Mouse (Mus musculus) liver (tissue): ENCODE measurements around the gene Enpp7.
A peak's percentile ranks its signal among the peaks of the same experiment; 100 is the strongest.

ENCODE experiments used
- DNase-seq: peaks from one replicate; pipeline ENCODE4 v3.0.0-alpha.2; 2020; ENCODE audit warnings: mixed read lengths

Enpp7 gene

DNA sequence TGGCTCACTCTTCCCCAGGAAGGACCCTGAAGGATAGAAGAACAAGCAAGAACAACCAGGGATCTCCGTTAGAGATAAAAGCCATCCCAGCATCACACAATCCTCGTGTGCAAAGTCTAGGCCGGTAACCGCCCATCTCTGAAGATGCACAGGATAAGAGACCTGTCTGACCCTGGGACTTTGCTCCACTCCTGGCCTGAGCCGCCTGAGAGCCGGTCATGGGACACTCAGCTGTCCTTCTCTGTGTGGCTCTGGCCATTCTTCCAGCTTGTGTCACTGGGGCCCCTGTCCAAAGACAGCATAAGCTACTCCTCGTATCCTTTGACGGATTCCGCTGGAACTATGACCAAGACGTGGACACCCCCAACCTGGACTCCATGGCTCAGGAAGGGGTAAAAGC lies at the start of gene Enpp7:
Enpp7 (plus strand) TSS at position 190 of the 400 bp plus-strand sequence.
- DNase-seq: no peak

DNA sequence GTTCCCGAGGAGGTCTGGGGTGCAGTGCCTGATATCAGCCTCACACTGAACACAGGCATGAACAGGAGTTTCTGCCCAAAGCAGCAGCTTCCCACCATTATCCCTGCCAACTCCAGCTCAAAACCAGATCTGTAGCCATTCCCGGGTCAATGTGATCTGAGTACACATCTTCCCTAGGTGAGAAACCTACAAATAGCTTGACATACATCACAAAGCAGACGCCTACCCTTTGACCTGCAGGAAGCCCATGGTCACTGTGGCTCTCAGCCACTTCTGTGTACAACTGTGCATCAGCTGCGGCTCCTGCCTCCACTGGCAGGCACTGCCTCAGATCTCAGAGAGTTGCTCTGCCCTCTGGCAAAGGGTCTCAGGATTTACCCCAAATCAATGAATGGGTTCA lies 48.3 kb upstream of the Enpp7 start:
- no peak for DNase-seq

DNA sequence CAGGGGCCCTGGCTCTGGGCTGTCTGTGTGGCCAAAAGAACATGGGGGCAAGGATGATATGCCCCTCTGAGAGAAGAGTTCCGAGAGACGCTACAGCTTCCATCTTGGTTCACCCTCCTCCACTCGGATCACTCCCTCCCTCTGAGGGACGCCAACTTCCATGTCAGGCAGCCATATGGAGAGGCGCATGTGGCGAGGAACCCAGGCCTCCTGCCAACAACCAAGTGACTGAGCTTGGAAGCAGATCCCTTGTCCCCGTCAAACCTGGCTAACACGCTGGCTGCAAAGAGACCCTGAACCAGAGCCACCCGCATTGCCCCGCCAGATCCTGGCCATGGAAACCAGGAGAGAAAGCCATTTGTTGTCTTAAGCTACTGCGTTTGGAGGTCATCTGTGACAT lies 47.4 kb upstream of the Enpp7 start:
- DNase-seq: no peak

DNA sequence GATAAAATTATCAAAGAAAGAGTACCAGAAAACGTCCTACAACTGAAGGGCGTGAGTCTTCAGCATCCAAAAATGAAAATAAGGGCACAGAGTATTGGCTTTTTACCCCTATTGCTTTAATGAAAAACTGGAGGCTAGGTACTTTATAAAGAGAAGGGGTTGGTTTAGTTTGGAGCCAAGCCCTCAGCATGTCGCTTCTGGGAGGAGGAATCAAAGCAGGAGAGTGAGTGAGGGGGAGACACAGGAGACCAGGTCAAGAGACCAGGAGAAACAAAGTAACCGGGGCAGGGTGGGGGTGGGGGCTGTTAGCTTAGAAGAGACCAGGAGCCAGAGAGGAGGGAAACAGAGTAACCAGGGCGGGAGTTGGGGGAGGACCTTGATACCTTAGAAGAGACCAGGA lies 46.7 kb upstream of the Enpp7 start:
- no peak for DNase-seq

DNA sequence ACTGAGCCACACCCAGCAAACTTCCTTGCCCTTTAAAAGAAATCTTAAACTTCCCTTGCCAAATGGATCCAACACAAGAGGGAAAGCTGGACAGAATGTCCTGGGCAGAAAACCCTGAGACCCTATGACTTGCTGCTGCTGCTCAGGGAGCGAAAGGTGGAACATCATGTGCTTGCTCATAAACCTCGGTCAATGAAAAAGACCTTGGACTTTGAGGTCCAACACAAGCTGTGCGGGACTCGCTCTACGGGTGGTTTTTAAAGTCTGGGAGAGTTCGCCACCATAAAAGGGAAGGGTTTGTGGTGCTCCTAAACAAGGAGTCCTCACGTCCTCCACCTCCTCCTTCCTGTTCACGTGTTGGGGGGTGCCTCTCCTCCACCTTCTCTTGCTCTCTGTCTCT lies 42.1 kb upstream of the Enpp7 start:
- DNase-seq: no peak

DNA sequence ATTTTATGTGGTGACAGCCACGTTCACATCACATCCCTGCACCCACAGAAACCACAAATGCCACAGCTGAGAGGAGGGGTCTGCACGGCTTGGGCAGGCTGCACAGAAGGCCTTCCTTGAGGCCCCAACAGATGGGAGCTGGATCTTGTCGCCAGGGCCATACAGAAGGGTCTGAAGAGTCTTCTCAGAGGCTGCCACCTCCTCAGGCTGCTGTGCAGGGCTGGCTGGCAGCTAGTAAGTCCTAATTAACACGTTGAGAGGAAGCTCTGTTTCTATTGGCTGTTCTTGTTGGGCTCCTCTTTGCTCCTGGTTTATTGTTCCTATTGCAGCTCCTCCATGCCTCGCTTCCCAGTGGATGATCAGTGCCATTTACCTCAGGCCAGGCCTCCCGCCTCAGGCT lies 33.0 kb upstream of the Enpp7 start:
- no peak for DNase-seq

DNA sequence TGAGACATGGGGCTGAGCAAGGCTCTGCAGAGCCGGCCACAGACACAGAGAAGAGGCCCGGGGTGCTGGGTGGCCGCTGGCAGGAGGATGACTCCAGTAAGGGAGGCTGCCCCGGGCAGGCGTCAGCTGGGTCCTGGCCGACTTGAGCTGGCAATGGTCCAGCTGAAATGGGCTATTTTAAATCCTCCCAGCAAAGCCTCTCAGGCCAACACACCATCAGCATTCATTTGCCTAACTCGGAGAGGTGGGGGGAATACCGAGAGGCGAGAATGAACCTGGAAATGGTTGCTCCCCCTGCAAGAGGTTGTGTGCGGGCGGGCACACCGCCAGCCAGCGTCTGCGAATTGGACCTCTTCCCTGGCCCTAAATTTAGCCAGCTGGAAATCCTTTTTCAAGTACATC lies 30.9 kb upstream of the Enpp7 start:
- no peak for DNase-seq

DNA sequence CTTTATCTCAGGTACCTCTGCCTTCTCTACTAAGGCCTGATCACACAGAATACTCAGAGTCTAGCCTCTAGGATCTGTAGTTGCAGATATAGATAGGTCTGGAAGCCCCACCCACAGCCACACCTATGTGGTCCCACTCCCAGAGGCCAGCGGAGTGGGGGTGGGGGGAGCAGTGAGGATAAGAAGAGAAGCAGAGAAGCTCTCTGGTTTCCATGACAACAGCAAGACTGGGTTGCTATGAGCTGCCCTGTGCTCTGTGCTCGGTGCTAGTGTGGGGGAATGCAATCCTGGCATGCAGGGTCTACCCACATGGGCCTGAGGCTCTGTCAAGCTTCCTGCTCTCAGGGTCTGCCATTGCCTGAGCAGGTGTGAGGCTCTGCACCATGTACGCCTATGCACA lies 27.3 kb upstream of the Enpp7 start:
- DNase-seq: no peak

DNA sequence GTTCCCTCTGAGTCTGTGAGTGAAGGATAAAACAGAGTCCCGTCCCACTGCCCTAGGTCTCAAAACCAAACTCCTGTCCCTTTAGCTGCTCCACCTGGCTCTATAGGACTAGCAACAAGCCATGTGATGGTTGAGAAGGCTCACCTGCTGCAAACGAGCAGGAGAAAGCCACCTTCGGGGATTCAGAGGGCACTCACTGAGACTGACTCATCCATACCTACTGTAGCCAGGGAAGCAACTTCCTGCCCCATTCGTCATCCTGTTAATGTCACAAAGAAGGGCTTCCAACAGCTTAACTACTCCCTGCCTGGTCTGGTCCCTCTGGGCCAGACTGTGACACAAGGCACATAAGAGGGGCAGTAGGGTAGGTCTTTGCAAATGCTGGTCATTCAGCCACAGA lies 25.5 kb upstream of the Enpp7 start:
- DNase-seq: no peak

DNA sequence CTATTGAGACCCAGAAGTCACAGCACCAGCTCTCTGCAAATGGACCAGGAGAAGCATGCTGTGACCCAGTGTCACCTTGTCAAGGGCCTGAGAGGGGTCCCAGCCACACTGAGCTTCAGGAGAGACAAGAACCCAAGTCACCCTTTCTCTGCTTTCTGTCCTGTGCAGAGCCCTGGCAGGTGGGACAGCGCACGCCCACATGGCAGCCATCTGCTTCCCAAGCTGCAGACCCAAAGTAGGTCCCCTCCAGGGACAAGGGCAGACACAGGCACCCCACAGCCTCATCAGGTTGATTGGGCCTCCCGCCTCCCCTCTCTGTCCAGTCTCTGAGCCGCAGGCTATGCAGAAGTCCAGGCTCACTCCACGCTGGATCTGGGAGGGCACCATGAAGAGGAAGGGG lies 24.1 kb upstream of the Enpp7 start:
- no peak for DNase-seq

DNA sequence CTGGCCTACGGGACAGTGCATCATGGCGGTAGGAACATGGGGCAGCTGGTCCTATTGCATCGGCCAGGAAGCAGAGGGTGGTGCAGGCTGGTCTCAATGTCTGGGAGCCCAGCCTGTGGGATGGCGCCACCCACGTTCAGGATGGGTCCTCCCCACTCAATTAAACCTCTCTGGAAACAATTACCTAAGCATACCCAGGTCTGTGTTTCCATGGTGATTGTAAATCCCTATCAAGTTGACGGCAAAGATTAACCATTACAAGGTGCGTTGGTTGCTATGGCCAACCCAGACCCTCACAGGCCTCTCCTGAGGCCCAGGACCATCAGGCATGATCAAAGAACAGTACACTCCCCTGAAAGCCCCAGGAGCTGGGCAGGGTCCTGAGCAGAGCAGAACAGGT lies 22.9 kb upstream of the Enpp7 start:
- no peak for DNase-seq

DNA sequence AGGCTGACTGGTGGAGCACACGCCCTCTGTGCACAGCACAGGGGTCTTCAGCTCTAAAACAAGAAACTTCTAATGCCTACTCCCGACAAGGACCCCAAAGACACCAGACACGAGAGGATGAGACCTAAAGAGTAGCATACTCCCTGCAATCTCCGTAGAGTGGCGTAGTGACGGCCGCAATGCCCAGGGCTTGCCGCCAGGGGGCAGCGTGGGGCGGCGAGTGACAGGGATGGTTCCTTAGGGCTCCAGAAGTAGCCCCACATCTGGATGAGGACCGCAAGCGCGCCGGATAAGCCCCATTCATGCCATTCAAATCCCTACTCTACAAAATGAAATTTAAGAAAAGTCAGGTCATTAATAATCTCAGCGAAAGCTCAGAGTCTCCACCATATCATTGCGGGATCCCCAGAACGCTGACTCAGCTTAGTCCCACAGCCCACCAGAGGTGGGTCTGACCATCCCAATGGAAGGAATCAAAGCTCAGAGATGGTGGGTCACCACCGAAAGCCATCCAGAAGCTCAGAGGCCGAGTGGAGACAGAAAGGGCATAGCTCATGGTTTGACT lies 16.4 kb upstream of the Enpp7 start:
- DNase-seq: peak; percentile 44

DNA sequence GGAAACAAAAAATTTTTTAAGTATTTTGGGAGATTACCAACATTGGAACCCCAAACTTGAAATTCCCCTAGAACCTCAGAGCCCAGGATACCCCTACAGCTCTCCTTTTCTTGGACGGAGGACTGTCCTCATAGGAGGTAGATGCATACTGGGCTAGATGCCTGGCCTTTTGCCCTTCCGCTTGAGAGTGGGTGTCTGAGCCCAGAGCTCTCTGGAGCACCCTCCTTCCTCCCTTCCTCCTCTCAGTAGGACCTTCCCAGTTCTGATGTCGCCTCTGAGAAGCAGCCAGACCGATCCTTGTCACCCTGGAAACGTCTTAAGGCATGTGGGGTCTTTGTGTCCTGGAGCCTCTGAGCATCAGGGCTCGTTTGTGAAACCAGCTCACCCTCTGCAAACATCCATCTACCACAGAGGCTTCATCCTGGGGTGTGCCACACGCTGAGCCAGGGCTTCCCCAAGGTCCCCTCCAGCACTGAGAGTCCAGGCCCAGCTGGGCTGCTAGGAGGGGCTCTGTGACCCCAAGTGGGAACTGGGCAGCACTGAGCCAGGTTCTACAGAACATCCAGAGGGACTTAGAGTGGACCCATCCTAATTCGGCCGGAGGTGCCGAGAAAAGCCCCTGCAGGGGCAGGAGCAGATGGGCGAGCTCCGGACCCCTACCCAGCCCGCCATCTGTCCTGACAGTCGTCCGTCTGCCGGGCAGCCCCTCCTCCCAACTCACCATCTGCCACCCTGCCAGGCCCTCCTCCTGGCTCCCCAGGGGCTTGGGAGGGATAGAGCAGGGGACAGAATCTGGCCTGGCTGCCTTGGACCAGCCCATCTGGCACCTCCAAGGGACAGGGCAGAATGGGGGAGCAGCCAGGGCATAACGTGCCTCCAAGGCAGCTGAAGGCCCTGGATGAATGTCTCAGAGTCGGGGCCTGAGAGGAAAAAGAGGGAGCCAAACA lies 15.3 kb upstream of the Enpp7 start:
- no peak for DNase-seq

DNA sequence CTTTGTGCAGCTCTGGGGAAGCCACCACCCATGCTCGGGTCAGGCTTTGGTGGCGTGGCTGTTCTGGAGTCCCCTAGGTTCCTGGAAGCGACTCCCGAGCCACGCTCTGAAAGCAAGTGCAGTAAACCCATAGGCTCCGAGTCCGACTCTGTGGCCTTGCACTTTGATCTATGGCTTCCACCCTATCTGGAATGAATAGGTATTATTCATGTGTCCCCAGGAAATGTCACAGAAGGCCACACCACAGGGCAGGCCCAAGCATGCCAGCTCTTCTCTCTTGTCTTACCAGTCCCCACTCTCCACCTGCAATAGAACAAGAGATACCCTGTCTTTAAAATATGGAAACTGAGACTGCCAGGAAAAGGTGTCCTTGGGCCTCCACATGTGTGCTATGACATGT lies 13.6 kb upstream of the Enpp7 start:
- no peak for DNase-seq

DNA sequence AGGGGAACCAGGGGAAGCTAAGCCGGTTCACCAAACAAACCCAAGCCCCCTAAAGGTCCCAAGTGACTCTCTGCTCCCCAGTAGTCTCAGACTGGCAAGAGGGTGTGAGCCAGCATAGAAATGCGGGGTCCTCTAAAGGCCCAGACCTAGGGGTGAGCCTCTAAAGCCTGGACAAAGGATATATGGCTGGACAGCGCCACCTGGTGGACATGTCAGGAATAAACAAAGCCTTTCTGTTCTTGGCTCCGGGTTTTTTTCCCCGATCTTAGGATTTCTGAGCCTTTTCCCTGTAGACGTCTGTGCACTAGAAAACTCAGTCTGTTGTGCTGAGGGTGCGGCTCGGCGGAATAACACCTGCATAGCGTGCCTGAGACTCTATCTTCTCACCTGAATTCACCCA lies 12.6 kb upstream of the Enpp7 start:
- DNase-seq: peak; percentile 61

DNA sequence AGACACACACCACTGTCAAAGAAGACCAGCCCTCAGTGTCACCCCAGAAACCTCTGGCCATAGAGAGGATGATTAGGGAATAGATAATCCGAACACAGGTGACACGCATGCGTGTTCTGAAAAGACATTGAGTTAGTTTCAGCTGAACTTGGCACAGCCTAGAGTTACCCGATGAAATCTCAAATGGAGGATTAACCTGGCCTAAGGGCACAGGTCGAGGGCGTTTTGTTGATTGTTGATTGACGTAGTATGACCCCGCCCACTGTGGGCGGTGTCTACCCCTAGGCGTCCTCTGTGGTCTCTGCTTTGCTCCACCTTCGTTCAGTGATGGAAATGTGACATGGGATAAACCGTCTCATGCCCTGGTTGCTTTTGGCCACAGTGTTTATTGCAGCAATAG lies 12.1 kb upstream of the Enpp7 start:
- peak; percentile 27 for DNase-seq

DNA sequence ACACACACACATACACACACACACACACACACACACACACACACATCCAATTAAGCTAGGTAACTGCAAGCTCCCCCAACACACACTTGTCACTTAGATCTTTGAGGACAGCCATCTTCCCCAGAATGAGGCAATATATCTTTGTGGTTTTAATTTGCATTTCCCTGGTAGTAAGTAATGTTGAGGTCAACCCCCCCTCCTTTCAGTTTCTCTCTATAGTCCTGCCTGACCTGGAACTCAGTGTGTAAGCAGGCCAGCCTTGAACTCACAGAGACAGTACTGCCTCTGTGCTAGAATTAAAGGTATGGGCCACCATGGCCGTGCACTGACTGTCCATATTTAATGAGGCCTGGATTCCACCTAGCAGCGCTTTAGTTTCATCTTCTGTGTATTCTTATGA lies 7.6 kb upstream of the Enpp7 start:
- DNase-seq: no peak

DNA sequence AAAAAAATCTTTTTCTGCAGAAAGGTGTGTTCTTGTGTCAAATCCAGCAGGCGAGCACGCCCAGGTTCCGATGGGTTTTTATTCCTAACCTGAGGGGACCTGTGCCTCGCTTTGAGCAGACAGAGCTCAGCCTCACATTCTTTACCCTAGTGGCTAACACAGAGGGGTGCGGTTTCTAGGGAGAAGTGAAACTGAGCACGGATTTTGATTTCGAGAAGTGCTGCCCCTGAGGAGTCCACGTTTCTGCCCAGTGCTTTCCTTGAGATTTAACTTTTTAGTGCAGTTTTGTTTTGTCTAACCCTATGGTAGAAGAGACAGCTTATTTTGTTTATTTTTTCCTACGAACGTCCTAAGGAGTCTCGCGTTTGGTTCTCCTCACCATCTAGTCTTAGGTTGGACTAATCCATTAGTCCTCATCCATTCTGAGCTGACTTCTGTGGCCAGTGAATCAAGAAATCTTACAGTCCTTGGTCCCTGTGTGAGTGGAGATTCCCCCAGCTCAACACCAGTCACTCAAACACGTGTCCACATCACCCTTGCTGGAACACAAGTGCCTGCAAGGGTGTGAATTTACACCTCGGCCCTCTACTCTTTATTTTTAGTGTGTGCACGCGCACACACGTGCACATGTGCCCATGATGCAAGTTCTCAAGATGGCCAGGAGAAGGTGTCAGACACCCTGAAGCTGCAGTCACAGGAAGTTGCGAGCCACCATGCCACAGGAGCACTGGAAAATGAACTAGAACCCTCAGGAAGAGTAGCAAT lies 6.8 kb upstream of the Enpp7 start:
- DNase-seq: no peak

DNA sequence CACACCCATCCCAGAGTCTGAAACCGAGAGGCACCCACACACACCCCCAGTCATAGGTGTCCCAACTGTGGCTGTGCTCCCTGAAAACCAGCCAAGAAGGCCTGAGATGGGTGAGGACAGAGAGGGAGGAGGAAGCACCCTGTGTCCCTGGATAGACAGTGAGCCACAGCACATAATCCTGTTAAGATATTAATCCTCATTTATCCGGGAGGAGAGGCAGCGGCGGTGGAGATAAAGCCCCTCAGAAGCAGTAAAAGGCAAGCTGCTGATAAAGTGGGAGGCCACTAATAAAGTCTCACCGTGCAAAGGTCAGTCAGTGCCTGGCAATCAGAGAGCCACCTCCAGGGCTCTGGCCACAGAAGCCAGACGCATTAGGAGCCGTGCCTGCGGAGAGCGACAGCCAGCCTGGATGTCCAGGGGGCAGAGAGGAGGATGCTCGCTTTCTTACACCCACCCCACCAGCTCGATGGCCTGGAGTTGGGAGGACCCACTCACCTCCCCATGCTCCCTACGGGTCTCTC lies 5.3 kb upstream of the Enpp7 start:
- DNase-seq: no peak

DNA sequence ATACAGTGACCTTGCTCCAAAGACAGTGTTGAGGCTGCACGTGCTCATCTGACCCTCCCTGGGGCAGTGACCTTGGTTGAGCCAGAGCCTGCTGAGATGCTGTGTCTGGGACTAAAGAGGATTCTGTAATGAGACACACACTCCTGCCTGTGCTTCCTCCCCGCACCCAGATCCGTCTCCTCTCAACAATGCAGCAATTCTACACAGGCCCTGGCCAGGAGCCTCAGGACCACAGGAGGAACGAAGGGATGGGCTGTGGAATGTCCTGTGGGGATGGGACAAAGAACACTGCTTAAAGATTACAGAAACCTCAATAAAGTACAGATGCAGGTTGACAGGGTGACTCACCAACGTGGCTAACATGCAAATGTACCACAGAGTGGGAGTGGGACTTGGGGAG lies 2.4 kb upstream of the Enpp7 start:
- no peak for DNase-seq

DNA sequence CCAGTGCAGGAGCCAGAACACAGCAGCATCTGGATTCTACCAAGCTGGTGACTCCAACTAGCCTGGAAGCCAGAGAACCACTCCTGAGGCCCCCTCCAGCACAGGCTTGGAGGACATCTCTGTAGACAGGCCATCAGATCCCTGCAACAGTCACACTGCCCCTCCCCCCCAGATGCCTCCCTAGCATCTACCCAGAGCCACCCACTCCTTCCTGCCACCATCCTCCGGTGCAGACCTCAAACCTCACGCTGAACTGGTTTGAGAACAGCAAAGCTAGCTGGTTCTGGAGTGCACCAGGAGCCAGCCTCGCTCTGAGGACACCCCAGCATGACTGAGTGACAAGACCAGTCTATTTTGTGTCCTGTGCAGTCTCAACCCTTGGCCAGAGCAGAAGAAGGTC lies 4.8 kb downstream of the Enpp7 start:
- no peak for DNase-seq

DNA sequence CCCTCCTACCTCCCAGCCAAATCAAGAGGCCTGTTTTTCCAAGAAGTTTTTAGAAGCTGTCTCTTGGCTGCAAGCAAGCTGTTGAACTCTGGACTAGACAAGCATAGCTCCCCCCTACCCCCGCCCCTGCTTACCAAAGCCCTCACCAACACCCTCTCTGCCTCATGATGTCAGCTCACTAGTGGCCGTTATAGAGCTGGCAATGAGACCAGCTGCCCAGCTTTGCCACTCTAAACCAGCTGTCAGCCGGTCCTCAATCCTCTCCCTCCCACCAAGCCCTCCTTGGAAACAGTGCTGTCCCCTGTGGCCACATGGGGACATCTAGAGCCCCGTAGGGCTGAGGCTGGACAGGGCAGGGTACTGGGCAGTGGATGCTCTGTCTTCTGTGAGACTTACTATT lies 7.5 kb downstream of the Enpp7 start:
- no peak for DNase-seq

DNA sequence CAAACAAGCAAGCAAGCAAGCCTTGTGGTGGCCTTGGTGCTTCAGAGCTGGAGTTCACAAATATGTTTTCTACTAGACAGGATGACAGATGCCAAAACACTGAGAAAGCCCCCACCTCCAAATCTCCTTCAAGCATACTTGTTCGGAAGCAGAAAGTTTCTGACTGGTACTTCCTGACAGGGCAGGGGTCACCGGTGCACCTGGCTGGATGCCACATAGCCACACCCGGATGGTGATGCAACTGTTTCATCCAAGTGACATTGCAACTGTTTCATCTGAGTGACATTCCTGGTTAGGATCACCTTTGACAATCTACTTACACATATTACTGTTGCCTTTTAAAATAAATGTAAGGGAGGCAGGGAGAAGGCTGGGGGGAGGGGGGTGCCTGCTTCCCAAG lies 9.2 kb downstream of the Enpp7 start:
- no peak for DNase-seq
